Mouse (Mus musculus): ENCODE data around the gene Man2b1. TPM values are rescaled to one million over a fixed set of nuclear protein-coding genes. Genes with fewer than 3 reads are reported as not detected.

The Man2b1 gene
- total RNA-seq (2021): 10 to 100 TPM; 34.7 to 35.9 TPM
- long read RNA-seq, experiment 1, transcript Man2b1-201 (24 exons, 3,822 nt): major isoform, 52 of 73 reads
- long read RNA-seq, experiment 1, partial matches to known transcripts: 6 of 73 reads
- long read RNA-seq, experiment 1, other reads (novel, unspliced or antisense): 15 of 73 reads
- long read RNA-seq, experiment 2, transcript Man2b1-201 (24 exons, 3,822 nt): major isoform, 33 of 58 reads
- long read RNA-seq, experiment 2, partial matches to known transcripts: 8 of 58 reads
- long read RNA-seq, experiment 2, other reads (novel, unspliced or antisense): 17 of 58 reads

GRCm38 (mm10) chr8:85083108-85083813, at the start of gene Man2b1:
TSS of gene Man2b1 (plus strand) at chr8:85083270.
- intact Hi-C loops (cut with DNase I): loop anchor here (5.0 kb wide), 1 partner anchor 214 kb away; the partner anchor contains the start of genes Orc6 and Vps35

GRCm38 (mm10) chr8:85033867-85034266, 49.2 kb upstream of the Man2b1 start:
- intact Hi-C loops (cut with DNase I): no loop called here
- no peak for DNase-seq (ENCODE audit: extremely low spot score in 1 of 2, low spot score in 2 of 2)
- H3K27ac ChIP-seq: no peak overlapping the region
- H3K4me3 ChIP-seq: no peak overlapping the region
- TF ChIP-seq CTCF (IDR thresholded peaks at IDR 0.05): no peak

More at GRCm38 (mm10) chr8:85083108-85083813, at the start of gene Man2b1:
- DNase-seq (ENCODE audit: extremely low spot score in 1 of 2, low spot score in 2 of 2): peak; percentile 83 to 87
- peak within 1 kb of the TSS; percentile 51 for H3K27ac ChIP-seq
- peak within 1 kb of the TSS; percentile 68 for H3K4me3 ChIP-seq
- TF ChIP-seq CTCF (IDR thresholded peaks at IDR 0.05): peak; percentile 37

- Histone ChIP-seq H3K27ac (0 out of 2 replicates have a peak overlapping the region, but pooled peaks have one; percentile 24), H3K4me3 (peak overlapping the region; percentile 86)
- peak; percentile 56 to 68 for DNase-seq (ENCODE audit: extremely low spot score in 1 of 2, low spot score in 2 of 2)
- no peak for TF ChIP-seq CTCF (IDR thresholded peaks at IDR 0.05)
- intact Hi-C loops (cut with DNase I): no loop called here
These were observed 48.3 kb upstream of the Man2b1 start for GRCm38 (mm10) chr8:85034764-85035163.

- intact Hi-C loops (cut with DNase I): no loop called here
- no peak for DNase-seq (ENCODE audit: extremely low spot score in 1 of 2, low spot score in 2 of 2)
- peak overlapping the region; percentile 86 for H3K4me3 ChIP-seq
- peak overlapping the region; percentile 24; the same call in 1 of the 2 replicates for H3K27ac ChIP-seq
- TF ChIP-seq CTCF (IDR thresholded peaks at IDR 0.05): no peak
These were observed 47.8 kb upstream of the Man2b1 start for GRCm38 (mm10) chr8:85035165-85035727.

GRCm38 (mm10) chr8:85035728-85036310, 47.3 kb upstream of the Man2b1 start:
- TF ChIP-seq CTCF (IDR thresholded peaks at IDR 0.05): no peak
- intact Hi-C loops (cut with DNase I): no loop called here
- DNase-seq (ENCODE audit: extremely low spot score in 1 of 2, low spot score in 2 of 2): no peak
- H3K4me3 ChIP-seq: peak overlapping the region; percentile 86
- H3K27ac ChIP-seq: peak overlapping the region; percentile 98; the same call in 1 of the 2 replicates

- TF ChIP-seq CTCF (IDR thresholded peaks at IDR 0.05): no peak
- intact Hi-C loops (cut with DNase I): no loop called here
- H3K27ac ChIP-seq: peak overlapping the region; percentile 98
- no peak for DNase-seq (ENCODE audit: extremely low spot score in 1 of 2, low spot score in 2 of 2)
- peak overlapping the region; percentile 86 for H3K4me3 ChIP-seq
These were observed 46.7 kb upstream of the Man2b1 start for GRCm38 (mm10) chr8:85036381-85036717.

- intact Hi-C loops (cut with DNase I): no loop called here
- Histone ChIP-seq H3K4me3 (peak within 1 kb of the TSS; percentile 86), H3K27ac (peak within 1 kb of the TSS; percentile 98)
- peak; percentile 84 to 89 for DNase-seq (ENCODE audit: extremely low spot score in 1 of 2, low spot score in 2 of 2)
- no peak for TF ChIP-seq CTCF (IDR thresholded peaks at IDR 0.05)
These were observed 46.2 kb upstream of the Man2b1 start, which contains the start of gene Tnpo2 for GRCm38 (mm10) chr8:85036718-85037365. TSS of gene Tnpo2 (plus strand) at chr8:85036915.

- no peak for TF ChIP-seq CTCF (IDR thresholded peaks at IDR 0.05)
- intact Hi-C loops (cut with DNase I): no loop called here
- H3K27ac ChIP-seq: peak overlapping the region; percentile 98
These were observed 45.7 kb upstream of the Man2b1 start for GRCm38 (mm10) chr8:85037366-85037680.

GRCm38 (mm10) chr8:85037681-85038531, 45.2 kb upstream of the Man2b1 start:
- intact Hi-C loops (cut with DNase I): no loop called here

More at GRCm38 (mm10) chr8:85037366-85037680, 45.7 kb upstream of the Man2b1 start:
- H3K4me3 ChIP-seq: peak overlapping the region; percentile 86
- DNase-seq (ENCODE audit: extremely low spot score in 1 of 2, low spot score in 2 of 2): no peak

GRCm38 (mm10) chr8:85043619-85044018, 39.5 kb upstream of the Man2b1 start:
- TF ChIP-seq CTCF (IDR thresholded peaks at IDR 0.05): no peak
- H3K27ac ChIP-seq: no peak overlapping the region
- intact Hi-C loops (cut with DNase I): no loop called here
- H3K4me3 ChIP-seq: no peak overlapping the region
- DNase-seq (ENCODE audit: extremely low spot score in 1 of 2, low spot score in 2 of 2): no peak

More at GRCm38 (mm10) chr8:85037681-85038531, 45.2 kb upstream of the Man2b1 start:
- Histone ChIP-seq H3K4me3 (peak overlapping the region; percentile 86), H3K27ac (peak overlapping the region; percentile 98)
- no peak for TF ChIP-seq CTCF (IDR thresholded peaks at IDR 0.05)
- peak; percentile 52 to 65 for DNase-seq (ENCODE audit: extremely low spot score in 1 of 2, low spot score in 2 of 2)
